Mouse (Mus musculus): ENCODE data around the gene Wrnip1.

DNA sequence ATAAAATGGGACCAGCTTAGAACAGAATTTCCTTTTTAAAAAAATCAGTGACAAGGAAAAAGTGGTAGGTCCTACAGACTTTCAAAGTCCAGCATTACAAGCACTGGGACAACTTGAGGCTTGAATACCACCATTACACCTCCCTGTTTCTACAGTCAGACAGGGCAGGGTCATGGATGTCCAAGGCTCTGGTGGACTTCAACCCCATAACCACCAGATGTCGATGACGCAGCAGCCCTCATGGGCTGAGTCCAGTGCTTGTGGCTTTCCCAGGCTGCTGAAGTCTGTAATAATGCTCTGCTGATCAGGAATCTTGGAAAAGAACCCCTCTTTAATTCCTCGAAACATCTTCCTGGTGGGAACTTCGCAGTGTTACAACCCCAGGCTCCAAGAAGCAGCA, 50.7 kb downstream of the Wrnip1 start:
- TF ChIP-seq EP300 (IDR thresholded peaks at IDR 0.05; ENCODE audit: low read depth) (no peak), CTCF (IDR thresholded peaks at IDR 0.05; ENCODE audit: low read depth) (no peak)
